Mouse (Mus musculus) bone marrow macrophage, adult 2 months (primary cell): ENCODE data around the gene Grwd1. TPM values are rescaled to one million over a fixed set of nuclear protein-coding genes. Genes with fewer than 3 reads are reported as not detected.
A peak's percentile ranks its signal among the peaks of the same experiment; 100 is the strongest.
"Not testable (repeated sequence)": the region's sequence is repeated elsewhere in the genome, so short reads cannot be mapped to it uniquely, and the experiment has no call there.

Source experiments
- H3K27ac ChIP-seq: 2 replicates; pipeline ENCODE4 v1.5.1; 2012; ENCODE audit warnings: low read depth, low read length; ENCODE audit not compliant: insufficient read depth
- H3K4me1 ChIP-seq: 2 replicates; pipeline ENCODE4 v1.6.1; 2012; ENCODE audit warnings: low read length; ENCODE audit not compliant: control insufficient read depth, insufficient read depth
- H3K4me3 ChIP-seq: 2 replicates; pipeline ENCODE4 v1.5.1; 2012; ENCODE audit warnings: mild to moderate bottlenecking, low read length, moderate library complexity; ENCODE audit not compliant: insufficient read depth
- CTCF ChIP-seq: IDR thresholded peaks from 2 replicates; pipeline ENCODE4 v1.5.1; 2012; ENCODE audit warnings: low read depth, mild to moderate bottlenecking, low read length, moderate library complexity
- POLR2A ChIP-seq: IDR thresholded peaks from 2 replicates; pipeline ENCODE4 v1.6.1; 2012; ENCODE audit warnings: mild to moderate bottlenecking, low read depth, low read length, borderline replicate concordance
- polyA plus RNA-seq: library from polyadenylated mRNA; stranded (reverse); fragments of >200 nt; gene quantifications from 2 replicates; pipeline ENCODE4 v1.2.4, GENCODE M21; 2012; ENCODE audit not compliant: missing spikeins, insufficient read depth, insufficient read length

Gene Grwd1
- polyA plus RNA-seq = 4.4 and 4.9 TPM in 2 replicates

DNA sequence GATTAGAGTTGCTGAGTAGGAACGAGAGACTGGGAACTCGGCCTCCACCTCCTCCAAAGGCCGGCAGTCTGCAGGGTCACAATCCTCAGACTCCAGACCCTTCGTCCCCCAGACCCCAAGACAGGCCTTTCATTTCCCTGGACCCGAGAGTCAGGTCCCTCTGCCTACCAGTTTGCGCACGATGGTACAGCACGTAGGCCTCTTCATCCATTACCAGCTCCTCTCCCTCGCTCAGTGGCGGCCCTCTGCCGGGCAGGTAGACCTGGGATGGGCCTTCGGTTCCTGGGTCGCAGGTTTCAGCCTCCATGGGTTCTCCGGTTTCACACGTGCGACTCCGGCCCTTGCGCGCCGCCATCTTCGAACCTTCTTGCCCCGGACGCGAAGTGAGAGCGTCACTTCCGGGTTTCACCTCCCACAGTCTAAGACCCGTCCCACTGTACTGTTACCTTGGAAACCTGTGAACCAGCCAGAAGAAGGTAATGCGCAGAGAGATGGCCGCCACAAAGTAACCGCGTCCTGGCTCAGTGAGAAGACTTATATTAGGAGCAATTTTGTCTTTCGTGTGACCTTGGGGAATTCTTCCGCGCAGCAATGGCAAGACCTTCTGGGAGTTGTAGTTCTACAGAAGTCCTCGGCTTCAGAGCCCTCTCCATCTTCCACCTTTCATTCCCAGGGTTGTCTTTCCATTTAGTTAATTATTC is at the start of gene Grwd1:
TSS of gene Grwd1 (minus strand) at position 518 of the 701 bp plus-strand sequence.
- Histone ChIP-seq H3K4me3 (peak within 1 kb of the TSS; percentile 88), H3K4me1 (peaks cover 7% of the 10 kb centered on the region), H3K27ac (peak within 1 kb of the TSS; percentile 65)
- TF ChIP-seq CTCF = no peak
- no peak for TF ChIP-seq POLR2A

- Histone ChIP-seq H3K4me1 (no peaks in the 10 kb centered on the region), H3K27ac (no peak overlapping the region), H3K4me3 (no peak overlapping the region)
- no peak for TF ChIP-seq POLR2A
- TF ChIP-seq CTCF = no peak
Observed at GRCm38 (mm10) chr7:45880531-45880930, 49.8 kb upstream of the Grwd1 start.

- H3K4me3 ChIP-seq, H3K27ac ChIP-seq, H3K4me1 ChIP-seq: not testable (repeated sequence)
Observed at GRCm38 (mm10) chr7:45878278-45878677, 47.5 kb upstream of the Grwd1 start, which contains the start of gene Grin2d. TSS of gene Grin2d (minus strand) at chr7:45878378.

- no peak overlapping the region for H3K4me3 ChIP-seq
- peaks cover 6% of the 10 kb centered on the region for H3K4me1 ChIP-seq
- no peak for TF ChIP-seq POLR2A
- TF ChIP-seq CTCF = no peak
- no peak overlapping the region for H3K27ac ChIP-seq
Observed at GRCm38 (mm10) chr7:45876895-45877294, 46.2 kb upstream of the Grwd1 start.

GRCm38 (mm10) chr7:45873061-45873947 is 42.6 kb upstream of the Grwd1 start:
- peaks cover 6% of the 10 kb centered on the region for H3K4me1 ChIP-seq
- H3K4me3 ChIP-seq = peak overlapping the region; percentile 86
- peak overlapping the region; percentile 42 for H3K27ac ChIP-seq
- TF ChIP-seq CTCF (no peak), POLR2A (no peak)

GRCm38 (mm10) chr7:45872624-45873023 is 41.9 kb upstream of the Grwd1 start, which contains the start of gene Kdelr1:
TSS of gene Kdelr1 (plus strand) at chr7:45872772.
- H3K4me1 ChIP-seq = peaks cover 6% of the 10 kb centered on the region
- TF ChIP-seq CTCF (peak; percentile 72), POLR2A (no peak)
- H3K27ac ChIP-seq = peak within 1 kb of the TSS; percentile 42
- H3K4me3 ChIP-seq = peak within 1 kb of the TSS; percentile 86

GRCm38 (mm10) chr7:45870282-45871058 is 39.7 kb upstream of the Grwd1 start:
- peaks cover 6% of the 10 kb centered on the region for H3K4me1 ChIP-seq
- H3K27ac ChIP-seq = no peak overlapping the region
- H3K4me3 ChIP-seq = no peak overlapping the region
- TF ChIP-seq CTCF (no peak), POLR2A (no peak)

GRCm38 (mm10) chr7:45869787-45870186 is 39.0 kb upstream of the Grwd1 start:
- TF ChIP-seq POLR2A (no peak), CTCF (no peak)
- Histone ChIP-seq H3K27ac (no peak overlapping the region), H3K4me1 (peaks cover 6% of the 10 kb centered on the region)

DNA sequence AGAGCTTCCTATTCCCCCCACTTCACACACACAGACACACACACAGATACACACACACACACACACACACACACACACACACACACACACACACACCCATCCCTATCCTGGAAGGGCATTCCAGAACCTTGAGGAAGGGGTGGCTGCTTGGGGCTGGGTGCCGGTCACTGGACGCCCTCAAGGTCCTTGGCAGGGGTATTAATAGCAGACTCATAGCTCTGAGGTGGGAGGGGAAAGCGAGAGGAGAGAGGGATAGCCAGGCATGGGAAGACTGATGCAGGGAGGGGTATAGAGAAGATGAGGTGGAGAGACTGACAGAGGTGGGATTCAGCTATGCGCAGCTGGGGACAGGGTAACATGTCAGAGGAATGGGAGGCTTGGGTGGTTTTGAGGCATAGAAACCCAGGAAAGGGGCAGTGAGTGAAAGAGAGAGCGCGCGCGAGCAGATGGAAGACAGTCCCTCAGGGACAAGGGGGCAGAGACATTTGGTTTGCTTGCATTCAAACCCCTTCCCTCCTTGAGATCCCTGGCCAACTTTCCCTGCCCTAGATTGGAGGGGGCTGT is 38.4 kb upstream of the Grwd1 start:
- Histone ChIP-seq H3K27ac (no peak overlapping the region), H3K4me3 (no peak overlapping the region), H3K4me1 (peaks cover 5% of the 10 kb centered on the region)
- TF ChIP-seq CTCF (no peak), POLR2A (no peak)

More at GRCm38 (mm10) chr7:45869787-45870186, 39.0 kb upstream of the Grwd1 start:
- H3K4me3 ChIP-seq = no peak overlapping the region
